Mouse (Mus musculus): ENCODE measurements around the gene Olfr1174-ps. TPM values are rescaled to one million over a fixed set of nuclear protein-coding genes. Genes with fewer than 3 reads are reported as not detected.
A peak's percentile ranks its signal among the peaks of the same experiment; 100 is the strongest.

Olfr1174-ps gene
- polyA plus RNA-seq (2014; fragmentation: Nextera tagmentation; extraction: Ambion mirVana), result not detected in 2 replicates

DNA sequence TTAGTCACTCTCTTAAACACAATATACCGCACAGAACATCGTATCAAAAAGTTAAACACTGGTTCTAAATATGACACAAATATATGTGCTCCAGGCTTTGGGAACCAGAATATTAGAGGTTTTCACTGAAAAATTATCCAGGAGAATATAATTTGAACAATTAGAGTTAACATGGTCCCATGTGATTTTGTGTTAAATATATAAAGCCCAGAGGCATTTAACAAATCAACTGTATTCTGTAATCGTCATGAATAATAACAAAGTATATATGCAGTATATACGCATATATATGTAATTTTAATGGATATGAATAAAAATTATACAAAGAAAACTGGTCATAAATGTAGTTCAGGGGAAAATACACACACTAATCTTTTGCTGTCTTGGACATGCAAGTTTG is at the start of gene Olfr1174-ps:
Gene Olfr1174-ps, minus strand, starts transcription at position 101 of the 400 bp plus-strand sequence.
- Histone ChIP-seq H3K4me3 (ENCODE audit: low read depth, low read length) (no peak within 1 kb of the TSS), H3K9me3 (ENCODE audit: control insufficient read depth, low read length) (no peaks in the 10 kb centered on the region), H3K27me3 (ENCODE audit: control insufficient read depth, insufficient read depth, low read length) (no peaks in the 10 kb centered on the region), H3K4me2 (ENCODE audit: low read depth) (no peak within 1 kb of the TSS), H3K27ac (ENCODE audit: low read depth, low read length) (no peak within 1 kb of the TSS), H3K4me1 (ENCODE audit: control insufficient read depth, insufficient read depth, low read length) (no peaks in the 10 kb centered on the region), H3K9ac (ENCODE audit: low read length) (no peak within 1 kb of the TSS), H3K36me3 (ENCODE audit: control insufficient read depth, insufficient read depth, low read length) (no peaks in the 10 kb centered on the region)
- DNase-seq (ENCODE audit: low spot score) (no peak), ATAC-seq (ENCODE audit: insufficient read depth, low FRiP score, low TSS enrichment) (no peak)
- WGBS, result 91% methylated on average over 4 of the region's 4 CpGs

DNA sequence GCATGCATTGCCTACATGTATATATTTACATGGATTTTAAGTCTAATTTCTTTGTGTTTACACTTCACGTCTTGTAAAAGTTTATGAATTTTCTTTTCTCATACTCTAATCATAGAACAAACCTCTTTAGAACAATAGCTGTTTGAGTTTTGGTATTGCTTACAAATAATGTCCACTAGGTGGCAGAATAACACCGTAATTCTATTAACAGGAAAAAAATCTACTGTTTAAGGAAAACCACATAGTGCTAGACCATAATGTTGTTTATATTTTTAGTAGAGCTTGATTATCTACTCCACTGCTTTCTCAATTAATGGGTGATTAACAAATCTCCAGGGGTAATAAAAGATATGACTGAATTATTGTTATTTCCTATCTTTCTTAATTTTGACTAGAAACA is 41.4 kb upstream of the Olfr1174-ps start:
- no peak for DNase-seq (ENCODE audit: low spot score)
- peak; percentile 39; the same call in 1 of the 2 replicates for ATAC-seq (ENCODE audit: insufficient read depth, low FRiP score, low TSS enrichment)
- no peaks in the 10 kb centered on the region for H3K4me1 ChIP-seq (ENCODE audit: control insufficient read depth, insufficient read depth, low read length)

GRCm38 (mm10) chr2:88346392-88346791 is 31.5 kb upstream of the Olfr1174-ps start, which contains the start of gene Olfr1177-ps:
TSS of gene Olfr1177-ps (minus strand) at chr2:88346492.
- H3K36me3 ChIP-seq (ENCODE audit: control insufficient read depth, insufficient read depth, low read length), result no peaks in the 10 kb centered on the region
- H3K4me1 ChIP-seq (ENCODE audit: control insufficient read depth, insufficient read depth, low read length), result no peaks in the 10 kb centered on the region
- H3K27me3 ChIP-seq (ENCODE audit: control insufficient read depth, insufficient read depth, low read length), result no peaks in the 10 kb centered on the region
- H3K9ac ChIP-seq (ENCODE audit: low read length), result no peak within 1 kb of the TSS
- H3K4me3 ChIP-seq (ENCODE audit: low read depth, low read length), result no peak within 1 kb of the TSS
- ATAC-seq (ENCODE audit: insufficient read depth, low FRiP score, low TSS enrichment), result no peak
- WGBS, result 76% methylated on average over 1 of the region's 1 CpGs
- H3K27ac ChIP-seq (ENCODE audit: low read depth, low read length), result no peak within 1 kb of the TSS
- H3K9me3 ChIP-seq (ENCODE audit: control insufficient read depth, low read length), result no peaks in the 10 kb centered on the region
- H3K4me2 ChIP-seq (ENCODE audit: low read depth), result no peak within 1 kb of the TSS
- DNase-seq (ENCODE audit: low spot score), result no peak

More for the DNA sequence above, 41.4 kb upstream of the Olfr1174-ps start:
- 7% methylated on average over 2 of the region's 2 CpGs for WGBS
- Histone ChIP-seq H3K27me3 (ENCODE audit: control insufficient read depth, insufficient read depth, low read length) (no peaks in the 10 kb centered on the region), H3K27ac (ENCODE audit: low read depth, low read length) (no peak overlapping the region), H3K36me3 (ENCODE audit: control insufficient read depth, insufficient read depth, low read length) (no peaks in the 10 kb centered on the region), H3K4me3 (ENCODE audit: low read depth, low read length) (no peak overlapping the region), H3K9ac (ENCODE audit: low read length) (no peak overlapping the region), H3K4me2 (ENCODE audit: low read depth) (no peak overlapping the region), H3K9me3 (ENCODE audit: control insufficient read depth, low read length) (no peaks in the 10 kb centered on the region)

GRCm38 (mm10) chr2:88336421-88336820 is 21.5 kb upstream of the Olfr1174-ps start, which contains the start of gene Olfr1176:
TSS of gene Olfr1176 (plus strand) at chr2:88336721.
- no peak for DNase-seq (ENCODE audit: low spot score)
- no peak within 1 kb of the TSS for H3K27ac ChIP-seq (ENCODE audit: low read depth, low read length)

DNA sequence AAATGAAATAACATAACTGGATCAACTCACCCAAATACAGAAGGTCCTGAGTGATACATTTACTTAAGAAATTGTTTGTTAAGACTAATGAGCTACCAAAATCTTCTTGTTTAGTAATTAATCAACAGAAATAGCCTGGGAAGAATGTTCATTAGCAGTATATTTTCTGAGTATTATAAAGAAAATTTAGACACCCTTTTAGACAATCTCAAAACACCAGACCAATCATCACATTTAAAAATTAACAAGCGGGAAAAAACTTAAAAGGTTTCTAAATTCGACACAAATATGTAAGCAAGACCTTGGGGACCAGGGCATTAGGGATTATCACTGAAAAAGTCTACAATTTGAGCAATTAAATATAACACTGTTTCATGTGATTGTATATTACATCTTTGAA is 12.2 kb upstream of the Olfr1174-ps start, which contains the start of gene Olfr1175-ps:
Gene Olfr1175-ps, minus strand, starts transcription at position 101 of the 400 bp plus-strand sequence.
- ATAC-seq (ENCODE audit: insufficient read depth, low FRiP score, low TSS enrichment) (no peak), DNase-seq (ENCODE audit: low spot score) (no peak)
- H3K9ac ChIP-seq (ENCODE audit: low read length), result no peak within 1 kb of the TSS
- no peaks in the 10 kb centered on the region for H3K36me3 ChIP-seq (ENCODE audit: control insufficient read depth, insufficient read depth, low read length)
- no peak within 1 kb of the TSS for H3K4me3 ChIP-seq (ENCODE audit: low read depth, low read length)
- 83% methylated on average over 2 of the region's 2 CpGs for WGBS
- no peak within 1 kb of the TSS for H3K4me2 ChIP-seq (ENCODE audit: low read depth)
- H3K27me3 ChIP-seq (ENCODE audit: control insufficient read depth, insufficient read depth, low read length), result no peaks in the 10 kb centered on the region
- H3K9me3 ChIP-seq (ENCODE audit: control insufficient read depth, low read length), result no peaks in the 10 kb centered on the region
- no peak within 1 kb of the TSS for H3K27ac ChIP-seq (ENCODE audit: low read depth, low read length)
- H3K4me1 ChIP-seq (ENCODE audit: control insufficient read depth, insufficient read depth, low read length), result no peaks in the 10 kb centered on the region

More at GRCm38 (mm10) chr2:88336421-88336820, 21.5 kb upstream of the Olfr1174-ps start, which contains the start of gene Olfr1176:
- no peak within 1 kb of the TSS for H3K4me2 ChIP-seq (ENCODE audit: low read depth)
- H3K9ac ChIP-seq (ENCODE audit: low read length), result no peak within 1 kb of the TSS
- H3K4me1 ChIP-seq (ENCODE audit: control insufficient read depth, insufficient read depth, low read length), result no peaks in the 10 kb centered on the region
- no peaks in the 10 kb centered on the region for H3K27me3 ChIP-seq (ENCODE audit: control insufficient read depth, insufficient read depth, low read length)
- no peak within 1 kb of the TSS for H3K4me3 ChIP-seq (ENCODE audit: low read depth, low read length)
- H3K9me3 ChIP-seq (ENCODE audit: control insufficient read depth, low read length), result no peaks in the 10 kb centered on the region
- no peak for ATAC-seq (ENCODE audit: insufficient read depth, low FRiP score, low TSS enrichment)
- 83% methylated on average over 1 of the region's 1 CpGs for whole genome bisulfite sequencing
- H3K36me3 ChIP-seq (ENCODE audit: control insufficient read depth, insufficient read depth, low read length), result no peaks in the 10 kb centered on the region

- H3K27ac ChIP-seq (ENCODE audit: low read depth, low read length), result no peak within 1 kb of the TSS
- no peaks in the 10 kb centered on the region for H3K4me1 ChIP-seq (ENCODE audit: control insufficient read depth, insufficient read depth, low read length)
- H3K4me2 ChIP-seq (ENCODE audit: low read depth), result no peak within 1 kb of the TSS
- H3K27me3 ChIP-seq (ENCODE audit: control insufficient read depth, insufficient read depth, low read length), result no peaks in the 10 kb centered on the region
- ATAC-seq (ENCODE audit: insufficient read depth, low FRiP score, low TSS enrichment), result no peak
- DNase-seq (ENCODE audit: low spot score), result no peak
- H3K9me3 ChIP-seq (ENCODE audit: control insufficient read depth, low read length), result no peaks in the 10 kb centered on the region
- no peaks in the 10 kb centered on the region for H3K36me3 ChIP-seq (ENCODE audit: control insufficient read depth, insufficient read depth, low read length)
- no peak within 1 kb of the TSS for H3K9ac ChIP-seq (ENCODE audit: low read length)
- no peak within 1 kb of the TSS for H3K4me3 ChIP-seq (ENCODE audit: low read depth, low read length)
Observed at GRCm38 (mm10) chr2:88279775-88280174, 35.2 kb downstream of the Olfr1174-ps start, which contains the start of gene Olfr1173. TSS of gene Olfr1173 (minus strand) at chr2:88279875.

Other genes starting within 250 kb of the Olfr1174-ps start
- gene Olfr1163, start 243.3 kb downstream of the Olfr1174-ps start, polyA plus RNA-seq (2014; fragmentation: Nextera tagmentation; extraction: Ambion mirVana), result not detected in 2 replicates
- not detected in 2 replicates for gene Olfr1164, start 221.2 kb downstream of the Olfr1174-ps start, polyA plus RNA-seq (2014; fragmentation: Nextera tagmentation; extraction: Ambion mirVana)
- not detected in 2 replicates for gene Olfr1166, start 186.9 kb downstream of the Olfr1174-ps start, polyA plus RNA-seq (2014; fragmentation: Nextera tagmentation; extraction: Ambion mirVana)
- not detected in 2 replicates for gene Olfr1167, start 159.9 kb downstream of the Olfr1174-ps start, polyA plus RNA-seq (2014; fragmentation: Nextera tagmentation; extraction: Ambion mirVana)
- gene Olfr1168, start 133.3 kb downstream of the Olfr1174-ps start, polyA plus RNA-seq (2014; fragmentation: Nextera tagmentation; extraction: Ambion mirVana), result not detected in 2 replicates
- gene Olfr1170, start 86.8 kb downstream of the Olfr1174-ps start, polyA plus RNA-seq (2014; fragmentation: Nextera tagmentation; extraction: Ambion mirVana), result not detected in 2 replicates
- not detected in 2 replicates for gene Olfr1173, start 35.3 kb downstream of the Olfr1174-ps start, polyA plus RNA-seq (2014; fragmentation: Nextera tagmentation; extraction: Ambion mirVana)
- not detected in 2 replicates for gene Olfr1175-ps, start 12.1 kb upstream of the Olfr1174-ps start, polyA plus RNA-seq (2014; fragmentation: Nextera tagmentation; extraction: Ambion mirVana)
- gene Olfr1176, start 21.6 kb upstream of the Olfr1174-ps start, polyA plus RNA-seq (2014; fragmentation: Nextera tagmentation; extraction: Ambion mirVana), result not detected in 2 replicates
- not detected in 2 replicates for gene Olfr1177-ps, start 31.4 kb upstream of the Olfr1174-ps start, polyA plus RNA-seq (2014; fragmentation: Nextera tagmentation; extraction: Ambion mirVana)
- not detected in 2 replicates for gene Olfr1178, start 71.9 kb upstream of the Olfr1174-ps start, polyA plus RNA-seq (2014; fragmentation: Nextera tagmentation; extraction: Ambion mirVana)
- not detected in 2 replicates for gene Olfr1179, start 91.3 kb upstream of the Olfr1174-ps start, polyA plus RNA-seq (2014; fragmentation: Nextera tagmentation; extraction: Ambion mirVana)
- gene Olfr1180, start 104.0 kb upstream of the Olfr1174-ps start, polyA plus RNA-seq (2014; fragmentation: Nextera tagmentation; extraction: Ambion mirVana), result not detected in 2 replicates
- not detected in 2 replicates for gene Olfr1181, start 111.0 kb upstream of the Olfr1174-ps start, polyA plus RNA-seq (2014; fragmentation: Nextera tagmentation; extraction: Ambion mirVana)
- not detected in 2 replicates for gene Gm13757, start 134.0 kb upstream of the Olfr1174-ps start, polyA plus RNA-seq (2014; fragmentation: Nextera tagmentation; extraction: Ambion mirVana)
- not detected in 2 replicates for gene Olfr1183, start 139.7 kb upstream of the Olfr1174-ps start, polyA plus RNA-seq (2014; fragmentation: Nextera tagmentation; extraction: Ambion mirVana)
- not detected in 2 replicates for gene Olfr1184, start 168.5 kb upstream of the Olfr1174-ps start, polyA plus RNA-seq (2014; fragmentation: Nextera tagmentation; extraction: Ambion mirVana)
- gene Olfr1185-ps1, start 178.2 kb upstream of the Olfr1174-ps start, polyA plus RNA-seq (2014; fragmentation: Nextera tagmentation; extraction: Ambion mirVana), result not detected in 2 replicates
- not detected in 2 replicates for gene Olfr1186, start 203.4 kb upstream of the Olfr1174-ps start, polyA plus RNA-seq (2014; fragmentation: Nextera tagmentation; extraction: Ambion mirVana)
- gene Olfr1188, start 241.8 kb upstream of the Olfr1174-ps start, polyA plus RNA-seq (2014; fragmentation: Nextera tagmentation; extraction: Ambion mirVana), result not detected in 2 replicates

Data from neural tube, embryonic 11.5 days (tissue).